Mouse (Mus musculus) cortical plate, adult 2 months (tissue): ENCODE data around the gene Jph4.

Experiments
- CTCF ChIP-seq: fragments of 200-500 bp; IDR thresholded peaks from 2 replicates; pipeline ENCODE4 v1.5.1; 2011; ENCODE audit warnings: mild to moderate bottlenecking, control low read depth, low read length; ENCODE audit not compliant: insufficient read depth; ENCODE audit errors: extremely low read depth
- POLR2A ChIP-seq: fragments of 200-500 bp; IDR thresholded peaks from 2 replicates; pipeline ENCODE4 v1.6.1; 2011; ENCODE audit warnings: mild to moderate bottlenecking, low read length, control low read depth; ENCODE audit not compliant: insufficient read depth; ENCODE audit errors: extremely low read depth

DNA sequence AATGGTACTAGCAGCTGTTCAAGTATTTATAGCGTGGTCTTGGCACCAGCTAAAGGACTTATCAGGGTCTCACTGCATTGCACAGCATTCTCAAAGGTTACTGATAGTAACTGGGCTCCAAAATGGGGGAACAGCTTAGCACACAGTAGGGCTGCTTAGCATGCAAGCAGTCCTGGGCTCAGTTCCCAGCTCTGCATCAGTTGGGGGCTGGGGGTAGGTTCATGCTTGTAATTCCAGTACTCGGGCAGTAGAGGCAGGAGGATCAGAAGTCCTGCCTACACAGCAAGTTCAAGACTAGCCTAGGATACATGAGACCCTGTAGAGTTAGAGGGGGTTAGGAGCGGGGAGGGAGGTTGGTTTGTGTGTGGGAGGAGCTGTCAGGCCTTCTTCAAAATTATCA lies 39.8 kb downstream of the Jph4 start:
- TF ChIP-seq CTCF (no peak), POLR2A (no peak)
